Mouse (Mus musculus) left cerebral cortex, adult 18-20 months (tissue): ENCODE results near the gene Epha5. TPM values are rescaled to one million over a fixed set of nuclear protein-coding genes. Genes with fewer than 3 reads are reported as not detected.
A peak's percentile ranks its signal among the peaks of the same experiment; 100 is the strongest.

ENCODE experiments used
- DNase-seq, 2 experiments: peaks; one replicate each; pipeline ENCODE4 v3.0.0; 2021 to 2022; ENCODE audit warnings: low spot score in 2 of 2, mixed read lengths in 1 of 2
- total RNA-seq, 2 experiments: library from RNA; stranded (reverse); gene quantifications; 2 replicates each; pipeline ENCODE4 v1.2.3; 2021

Epha5 gene
- total RNA-seq, 2 experiments from 2014 or later = 89.3 to 90.8 TPM

- DNase-seq = peak in 1 of 2 experiments; percentile 10
Measured at GRCm38 (mm10) chr5:84317839-84318238, 99.3 kb downstream of the Epha5 start.

- DNase-seq = no peak
Measured at GRCm38 (mm10) chr5:84313619-84314018, 103.6 kb downstream of the Epha5 start.

- DNase-seq = no peak
Measured at GRCm38 (mm10) chr5:84298878-84299736, 118.1 kb downstream of the Epha5 start.

GRCm38 (mm10) chr5:84289429-84289977 is 127.7 kb downstream of the Epha5 start:
- no peak for DNase-seq

GRCm38 (mm10) chr5:84281290-84282017 is 135.7 kb downstream of the Epha5 start:
- DNase-seq = no peak

- no peak for DNase-seq
Measured at GRCm38 (mm10) chr5:84276996-84277395, 140.2 kb downstream of the Epha5 start.

- no peak for DNase-seq
Measured at GRCm38 (mm10) chr5:84265407-84265806, 151.8 kb downstream of the Epha5 start.

- no peak for DNase-seq
Measured at GRCm38 (mm10) chr5:84263999-84264398, 153.2 kb downstream of the Epha5 start.

- no peak for DNase-seq
Measured at GRCm38 (mm10) chr5:84229971-84230370, 187.2 kb downstream of the Epha5 start.

- DNase-seq = no peak
Measured at GRCm38 (mm10) chr5:84208609-84209008, 208.6 kb downstream of the Epha5 start.

GRCm38 (mm10) chr5:84193348-84193747 is 223.8 kb downstream of the Epha5 start:
- DNase-seq = no peak

- no peak for DNase-seq
Measured at GRCm38 (mm10) chr5:84184189-84184588, 233.0 kb downstream of the Epha5 start.

- DNase-seq = peak in 1 of 2 experiments; percentile 4
Measured at GRCm38 (mm10) chr5:84153095-84153494, 264.1 kb downstream of the Epha5 start.

GRCm38 (mm10) chr5:84142138-84142537 is 275.0 kb downstream of the Epha5 start:
- DNase-seq = no peak

- DNase-seq = no peak
Measured at GRCm38 (mm10) chr5:84095947-84096346, 321.2 kb downstream of the Epha5 start.

- DNase-seq = no peak
Measured at GRCm38 (mm10) chr5:84081321-84081720, 335.9 kb downstream of the Epha5 start.

GRCm38 (mm10) chr5:84070976-84071375 is 346.2 kb downstream of the Epha5 start:
- no peak for DNase-seq

- DNase-seq = no peak
Measured at GRCm38 (mm10) chr5:84053880-84054279, 363.3 kb downstream of the Epha5 start.

- no peak for DNase-seq
Measured at GRCm38 (mm10) chr5:84037250-84037963, 379.8 kb downstream of the Epha5 start.
